Mouse (Mus musculus) kidney, embryonic 15.5 days (tissue): Measurements from ENCODE around the gene Rffl. TPM values are rescaled to one million over a fixed set of nuclear protein-coding genes. Genes with fewer than 3 reads are reported as not detected.

Source experiments
- ATAC-seq: fragments of 200-750 bp; cut with Nextera tagmentation; replicated peaks from 2 replicates; pipeline ENCODE4 v1.8.0; 2017; ENCODE audit warnings: moderate TSS enrichment; ENCODE audit not compliant: low FRiP score
- H3K27ac ChIP-seq: fragments of 300-500 bp; sonication (generic); 2 replicates; pipeline ENCODE4 v1.5.1; 2015; ENCODE audit warnings: mild to moderate bottlenecking, inconsistent platforms
- H3K27me3 ChIP-seq: fragments of 300-500 bp; sonication (generic); 2 replicates; pipeline ENCODE4 v1.6.1; 2015; ENCODE audit warnings: inconsistent platforms
- H3K36me3 ChIP-seq: fragments of 300-500 bp; sonication (generic); 2 replicates; pipeline ENCODE4 v1.6.1; 2015; ENCODE audit warnings: inconsistent platforms
- H3K4me1 ChIP-seq: fragments of 300-500 bp; sonication (generic); 2 replicates; pipeline ENCODE4 v1.6.1; 2015; ENCODE audit warnings: inconsistent platforms
- H3K4me2 ChIP-seq: fragments of 300-500 bp; sonication (generic); 2 replicates; pipeline ENCODE4 v1.6.1; 2015; ENCODE audit warnings: moderate library complexity, mild to moderate bottlenecking, inconsistent platforms
- H3K4me3 ChIP-seq: fragments of 300-500 bp; sonication (generic); replicated peaks from 2 replicates; pipeline ENCODE4 v1.5.1; 2015; ENCODE audit warnings: mild to moderate bottlenecking, inconsistent platforms
- H3K9ac ChIP-seq: fragments of 300-500 bp; sonication (generic); 2 replicates; pipeline ENCODE4 v1.6.1; 2015; ENCODE audit warnings: mild to moderate bottlenecking, inconsistent platforms
- H3K9me3 ChIP-seq: fragments of 300-500 bp; sonication (generic); replicated peaks from 2 replicates; pipeline ENCODE4 v1.6.1; 2016; ENCODE audit warnings: inconsistent platforms
- WGBS: fragments of 180-500 bp; shearing (Covaris S2); methylation state at CpG from one replicate; pipeline ENCODE4 v1.1.7; 2015; ENCODE audit warnings: mixed read lengths; 5-methylcytosine and 5-hydroxymethylcytosine counted together
- polyA plus RNA-seq: library from polyadenylated mRNA; unstranded; fragments of >200 nt; fragmentation: Nextera tagmentation; extraction: Ambion mirVana; gene quantifications from 2 replicates; pipeline ENCODE4 v1.2.1, GENCODE M21; 2015

The Rffl gene
- polyA plus RNA-seq, 1 experiment from 2014 or later: 23.6 TPM

- Histone ChIP-seq H3K27ac (no peak overlapping the region), H3K36me3 (peaks cover 76% of the 10 kb centered on the region), H3K4me1 (peaks cover 6% of the 10 kb centered on the region; the same call in 1 of the 2 replicates), H3K9ac (no peak overlapping the region), H3K9me3 (no peaks in the 10 kb centered on the region), H3K4me3 (no peak overlapping the region), H3K27me3 (no peaks in the 10 kb centered on the region), H3K4me2 (no peak overlapping the region)
- no peak for ATAC-seq
- 77% methylated on average over 3 of the region's 3 CpGs for WGBS
Measured at GRCm38 (mm10) chr11:82806656-82807055, 64.4 kb downstream of the Rffl start.

GRCm38 (mm10) chr11:82783453-82783852 lies 87.6 kb downstream of the Rffl start:
- WGBS: 93% methylated on average over 11 of the region's 11 CpGs
- Histone ChIP-seq H3K27ac (no peak overlapping the region), H3K4me1 (peaks cover 17% of the 10 kb centered on the region), H3K4me3 (no peak overlapping the region), H3K9ac (no peak overlapping the region), H3K27me3 (no peaks in the 10 kb centered on the region), H3K4me2 (no peak overlapping the region), H3K9me3 (no peaks in the 10 kb centered on the region), H3K36me3 (peaks cover 53% of the 10 kb centered on the region)
- no peak for ATAC-seq

DNA sequence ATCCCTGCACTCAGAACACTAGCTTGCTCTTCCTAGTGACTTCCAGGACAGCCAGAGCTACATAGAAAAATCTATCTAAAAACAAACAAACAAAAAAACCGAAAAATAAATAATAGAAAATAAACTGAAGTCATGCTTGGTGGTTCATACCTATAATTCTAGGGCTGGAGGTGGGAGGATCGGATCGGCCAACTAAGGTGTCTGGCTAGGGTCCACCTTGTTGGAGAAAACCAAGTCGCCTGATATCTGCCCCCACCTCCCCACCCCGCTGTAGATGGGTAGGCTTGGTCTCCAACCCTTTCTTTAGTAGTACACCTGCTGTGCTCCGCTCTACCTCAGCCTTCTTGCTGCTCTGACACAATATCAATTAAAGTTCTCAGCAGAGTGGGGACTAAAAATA lies 88.8 kb downstream of the Rffl start:
- H3K4me1 ChIP-seq: peaks cover 17% of the 10 kb centered on the region
- peak overlapping the region; percentile 72 for H3K4me2 ChIP-seq
- no peaks in the 10 kb centered on the region for H3K9me3 ChIP-seq
- H3K4me3 ChIP-seq: peak overlapping the region; percentile 98
- WGBS: 39% methylated on average over 6 of the region's 6 CpGs
- H3K27ac ChIP-seq: peak overlapping the region; percentile 97; the same call in 1 of the 2 replicates
- H3K27me3 ChIP-seq: no peaks in the 10 kb centered on the region
- peaks cover 41% of the 10 kb centered on the region for H3K36me3 ChIP-seq
- ATAC-seq: no peak
- H3K9ac ChIP-seq: peak overlapping the region; percentile 94

DNA sequence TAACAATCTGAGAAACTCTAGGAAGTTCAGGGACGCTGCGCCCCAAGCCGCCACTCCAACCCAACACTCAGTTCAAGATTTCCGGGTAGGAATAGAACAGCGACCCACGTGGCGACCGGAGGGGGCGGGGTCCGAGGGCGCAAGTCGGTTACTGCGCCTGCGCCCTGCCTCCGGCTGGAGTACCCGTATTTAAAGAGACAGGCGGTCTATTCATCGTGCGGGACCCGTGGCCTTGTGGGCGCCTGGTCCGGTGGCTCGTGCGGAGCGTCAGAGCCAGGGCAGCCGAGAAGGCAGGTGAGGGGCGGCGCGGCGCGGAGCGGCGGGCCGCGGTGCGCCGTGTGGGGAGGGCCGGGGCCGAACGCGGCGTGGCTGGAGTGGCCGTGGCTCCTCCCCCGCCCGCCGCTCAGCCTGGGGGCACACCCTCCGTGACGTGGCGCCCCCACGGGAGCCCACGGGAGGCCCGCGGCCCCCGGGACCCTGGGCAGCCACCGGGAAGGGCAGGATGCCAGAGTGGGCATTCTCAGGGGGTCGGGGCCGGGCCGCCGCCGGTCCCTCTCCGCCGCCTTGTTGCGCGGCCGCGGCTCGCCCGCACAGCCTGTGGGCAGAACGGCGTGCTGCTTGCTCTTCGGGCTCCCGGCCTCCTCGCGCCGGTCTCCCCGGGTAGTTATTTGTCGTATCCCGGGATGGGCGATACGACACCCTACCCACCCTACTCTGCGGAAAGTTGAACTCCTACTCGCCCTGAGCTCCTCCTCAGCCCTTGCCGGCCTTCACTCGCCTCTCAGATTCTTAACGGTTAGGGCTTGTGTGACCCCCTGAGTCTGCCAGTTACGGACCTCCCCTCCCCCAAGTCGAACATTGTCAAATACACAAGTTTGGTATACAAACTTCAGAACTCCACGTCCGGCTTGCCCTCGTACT lies 89.8 kb downstream of the Rffl start, which contains the start of gene Lig3:
TSS of gene Lig3 (plus strand) at position 126 of the 921 bp plus-strand sequence.
- Histone ChIP-seq H3K9ac (peak within 1 kb of the TSS; percentile 94), H3K27ac (peak within 1 kb of the TSS; percentile 97), H3K4me3 (peak within 1 kb of the TSS; percentile 98), H3K4me1 (peaks cover 17% of the 10 kb centered on the region), H3K27me3 (no peaks in the 10 kb centered on the region), H3K4me2 (peak within 1 kb of the TSS; percentile 72), H3K36me3 (peaks cover 31% of the 10 kb centered on the region), H3K9me3 (no peaks in the 10 kb centered on the region)
- under 1% methylated on average over 80 of the region's 90 CpGs for WGBS
- peak; percentile 94 for ATAC-seq

- H3K9ac ChIP-seq: peak overlapping the region; percentile 94
- WGBS: 44% methylated on average over 5 of the region's 5 CpGs
- H3K27me3 ChIP-seq: no peaks in the 10 kb centered on the region
- H3K4me1 ChIP-seq: peaks cover 17% of the 10 kb centered on the region
- H3K9me3 ChIP-seq: no peaks in the 10 kb centered on the region
- 0 out of 2 replicates have a peak overlapping the region, but pooled peaks have one; percentile 97 for H3K27ac ChIP-seq
- H3K4me3 ChIP-seq: peak overlapping the region; percentile 98
- ATAC-seq: no peak
- H3K4me2 ChIP-seq: peak overlapping the region; percentile 72
- peaks cover 20% of the 10 kb centered on the region for H3K36me3 ChIP-seq
Measured at GRCm38 (mm10) chr11:82780134-82780533, 90.9 kb downstream of the Rffl start.

DNA sequence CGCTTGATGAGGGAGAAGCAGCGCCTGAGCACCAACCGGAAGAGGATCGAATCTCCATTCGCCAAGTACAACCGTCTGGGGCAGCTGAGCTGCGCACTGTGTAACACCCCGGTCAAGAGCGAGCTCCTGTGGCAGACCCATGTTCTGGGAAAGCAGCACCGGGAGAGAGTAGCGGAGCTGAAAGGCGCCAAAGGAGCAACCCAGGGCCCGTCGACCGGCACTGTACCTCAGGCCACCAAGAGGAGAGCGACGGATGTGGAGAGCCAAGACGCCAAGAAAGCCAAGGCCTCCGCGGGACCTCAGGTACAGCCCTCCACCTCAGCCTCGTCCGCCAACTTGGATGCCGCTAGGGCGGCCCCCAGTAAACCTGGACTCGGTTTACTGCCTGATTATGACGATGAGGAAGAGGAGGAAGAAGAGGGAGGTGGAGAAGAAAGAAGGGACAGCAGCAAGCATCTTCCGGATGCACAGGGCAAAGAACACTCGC lies 106.5 kb downstream of the Rffl start:
- peak; percentile 78 for ATAC-seq
- under 1% methylated on average over 28 of the region's 28 CpGs for WGBS
- Histone ChIP-seq H3K36me3 (peaks cover 14% of the 10 kb centered on the region), H3K4me3 (peak overlapping the region; percentile 76), H3K27me3 (peaks cover 3% of the 10 kb centered on the region; the same call in 1 of the 2 replicates), H3K4me2 (peak overlapping the region; percentile 88), H3K9ac (peak overlapping the region; percentile 93), H3K27ac (peak overlapping the region; percentile 96), H3K9me3 (no peaks in the 10 kb centered on the region), H3K4me1 (peaks cover 22% of the 10 kb centered on the region)

DNA sequence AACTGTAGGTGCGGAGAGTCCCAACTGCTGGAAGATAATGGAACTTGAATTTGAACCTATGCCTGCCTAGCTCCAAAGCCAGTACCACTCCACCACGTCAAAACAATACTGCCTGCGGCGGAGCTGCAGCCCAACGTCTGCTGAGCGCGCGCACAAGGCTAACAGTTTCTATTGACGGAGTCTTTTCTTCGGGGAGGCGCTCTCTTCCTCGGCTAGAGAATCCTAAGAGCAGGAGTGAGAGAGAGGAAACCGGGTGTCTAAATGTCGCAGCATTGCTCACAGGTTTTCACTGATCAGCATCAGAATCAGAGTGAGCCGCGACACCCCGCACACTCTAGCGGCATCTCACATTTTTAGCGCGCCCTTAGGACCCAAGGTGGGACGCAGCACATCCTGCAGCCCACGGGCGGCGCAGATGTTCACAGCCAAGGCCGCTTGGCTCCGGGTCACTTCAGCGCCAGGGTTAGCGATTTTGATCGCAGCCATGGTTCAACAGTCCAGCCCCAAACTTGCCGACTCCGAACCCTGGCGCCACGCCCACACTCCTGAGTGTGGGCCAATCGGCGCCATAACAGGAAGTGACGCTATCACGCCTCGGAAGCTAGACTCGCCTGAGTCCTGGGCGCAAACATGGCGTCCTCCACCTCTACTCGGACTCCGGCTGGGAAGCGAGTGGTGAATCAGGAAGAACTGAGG lies 107.1 kb downstream of the Rffl start, which contains the start of the genes Cct6b and Zfp830:
TSS of gene Cct6b (minus strand) at position 580 of the 696 bp plus-strand sequence.
TSS of gene Zfp830 (plus strand) at position 604 of the 696 bp plus-strand sequence.
- Histone ChIP-seq H3K4me2 (peak within 1 kb of the TSS; percentile 88), H3K9ac (peak within 1 kb of the TSS; percentile 93), H3K4me3 (peak within 1 kb of the TSS; percentile 76), H3K4me1 (peaks cover 22% of the 10 kb centered on the region), H3K27ac (peak within 1 kb of the TSS; percentile 96), H3K9me3 (no peaks in the 10 kb centered on the region), H3K27me3 (peaks cover 3% of the 10 kb centered on the region; the same call in 1 of the 2 replicates), H3K36me3 (peaks cover 10% of the 10 kb centered on the region)
- peak; percentile 99 for ATAC-seq
- WGBS: under 1% methylated on average over 44 of the region's 44 CpGs

- Histone ChIP-seq H3K9me3 (no peaks in the 10 kb centered on the region), H3K9ac (peak overlapping the region; percentile 93), H3K27ac (peak overlapping the region; percentile 96), H3K27me3 (peaks cover 3% of the 10 kb centered on the region), H3K36me3 (peaks cover 3% of the 10 kb centered on the region), H3K4me2 (peak overlapping the region; percentile 88), H3K4me1 (peaks cover 22% of the 10 kb centered on the region), H3K4me3 (peak overlapping the region; percentile 76)
- ATAC-seq: no peak
- 7% methylated on average over 4 of the region's 4 CpGs for WGBS
Measured at GRCm38 (mm10) chr11:82763261-82763660, 107.7 kb downstream of the Rffl start.

DNA sequence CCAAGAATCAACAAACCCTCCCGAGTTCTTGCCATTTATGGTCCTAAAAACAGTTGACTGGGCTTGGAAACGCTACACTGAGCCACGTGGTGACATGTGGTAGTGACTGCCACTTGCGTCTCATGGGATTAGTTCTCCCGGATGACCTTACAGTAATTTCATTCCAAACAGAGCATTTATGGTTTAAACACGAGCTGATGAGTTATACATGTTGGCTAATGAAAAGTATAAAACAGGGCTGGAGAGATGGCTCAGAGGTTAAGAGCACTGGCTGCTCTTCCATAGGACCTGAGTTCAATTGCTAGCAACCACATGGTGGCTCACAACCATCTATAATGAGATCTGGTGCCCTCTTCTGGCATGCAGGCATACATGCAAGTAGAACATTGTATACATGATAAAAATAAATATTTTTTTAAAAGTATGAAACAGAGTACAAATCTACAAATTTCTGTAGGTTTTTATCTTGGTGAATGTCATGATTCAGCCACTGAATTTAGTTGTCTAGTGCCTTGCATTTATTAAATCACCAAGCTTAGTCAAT lies 108.7 kb downstream of the Rffl start:
- no peak overlapping the region for H3K4me3 ChIP-seq
- H3K4me1 ChIP-seq: peaks cover 22% of the 10 kb centered on the region
- WGBS: 84% methylated on average over 6 of the region's 6 CpGs
- no peak overlapping the region for H3K9ac ChIP-seq
- no peak overlapping the region for H3K4me2 ChIP-seq
- peaks cover 3% of the 10 kb centered on the region for H3K36me3 ChIP-seq
- peaks cover 9% of the 10 kb centered on the region for H3K27me3 ChIP-seq
- H3K9me3 ChIP-seq: no peaks in the 10 kb centered on the region
- H3K27ac ChIP-seq: no peak overlapping the region
- ATAC-seq: no peak

- WGBS: 93% methylated on average over 1 of the region's 1 CpGs
- Histone ChIP-seq H3K4me1 (no peaks in the 10 kb centered on the region), H3K27ac (no peak overlapping the region)
Measured at GRCm38 (mm10) chr11:82755919-82756318, 115.1 kb downstream of the Rffl start.

More at GRCm38 (mm10) chr11:82755919-82756318, 115.1 kb downstream of the Rffl start:
- peaks cover 9% of the 10 kb centered on the region for H3K27me3 ChIP-seq
- H3K9ac ChIP-seq: no peak overlapping the region
- no peak overlapping the region for H3K4me2 ChIP-seq
- no peaks in the 10 kb centered on the region for H3K36me3 ChIP-seq
- no peak for ATAC-seq
- H3K9me3 ChIP-seq: no peaks in the 10 kb centered on the region
- no peak overlapping the region for H3K4me3 ChIP-seq
